Comparison of ENCODE assay signal across 26 mouse cellular contexts in genomic region chr8:123714451-123714850, GRCm38 (mm10).
"Had no signal": no experiment of that assay in that cellular context is flagged by ENCODE, and none has a peak within 500 bp of the region (broad histone marks: within the 10 kb centered on the region; RNA-seq: fewer than 3 reads in every experiment).

No protein-coding gene starts in this region.

- H3K9me3 ChIP-seq: heart, embryonic 13.5 days; heart, embryonic 15.5 days; hindbrain, embryonic 13.5 days; hindbrain, embryonic 15.5 days; kidney, embryonic 15.5 days; limb, embryonic 12.5 days had no signal

- H3K36me3 ChIP-seq: heart, embryonic 13.5 days; heart, embryonic 15.5 days; hindbrain, embryonic 13.5 days; hindbrain, embryonic 15.5 days; kidney, embryonic 15.5 days; limb, embryonic 12.5 days had no signal

- ATAC-seq: hindbrain, postnatal 0 days; intestine, embryonic 16.5 days had no signal

- H3K9ac ChIP-seq: heart, embryonic 13.5 days; heart, embryonic 15.5 days; hindbrain, embryonic 13.5 days; hindbrain, embryonic 15.5 days; kidney, embryonic 15.5 days; limb, embryonic 12.5 days had no signal

- DNase-seq: gastrocnemius, postnatal 14 days; gastrocnemius, postnatal 36 days; heart, adult 11 months; heart, adult 2 months; heart, postnatal 14 days; heart, postnatal 36 days; kidney, adult 11 months; kidney, adult 2 months; kidney, adult 9 months; kidney, postnatal 14 days; kidney, postnatal 36 days; layer of hippocampus, adult 9-11 months; layer of hippocampus, postnatal 36 days; left cerebral cortex, postnatal 4 days; liver had no signal

- H3K27me3 ChIP-seq: heart, embryonic 13.5 days; heart, embryonic 15.5 days; hindbrain, embryonic 13.5 days; hindbrain, embryonic 15.5 days; kidney, embryonic 15.5 days; limb, embryonic 12.5 days had no signal

- H3K27ac ChIP-seq: heart, adult 2 months; heart, embryonic 13.5 days; heart, embryonic 15.5 days; hindbrain, embryonic 13.5 days; hindbrain, embryonic 15.5 days; hindbrain, postnatal 0 days; kidney, embryonic 15.5 days; kidney, postnatal 0 days; limb, embryonic 12.5 days had no signal

- H3K4me3 ChIP-seq: heart, adult 2 months; heart, embryonic 13.5 days; heart, embryonic 15.5 days; hindbrain, embryonic 13.5 days; hindbrain, embryonic 15.5 days; kidney, embryonic 15.5 days; limb, embryonic 12.5 days had no signal

- H3K4me2 ChIP-seq: heart, embryonic 11.5 days; heart, embryonic 13.5 days; heart, embryonic 15.5 days; hindbrain, embryonic 13.5 days; hindbrain, embryonic 15.5 days; kidney, embryonic 15.5 days; limb, embryonic 12.5 days; liver, embryonic 11.5 days had no signal
